Mouse (Mus musculus) testis, adult 2 months (tissue): ENCODE data around the gene Cadps. TPM values are rescaled to one million over a fixed set of nuclear protein-coding genes. Genes with fewer than 3 reads are reported as not detected.

Experiments used
- H3K27ac ChIP-seq: fragments of 200-500 bp; 2 replicates; pipeline ENCODE4 v1.5.1; 2012; ENCODE audit warnings: low read depth, low read length; ENCODE audit not compliant: control insufficient read depth, insufficient read depth
- H3K27me3 ChIP-seq: fragments of 200-500 bp; 2 replicates; pipeline ENCODE4 v1.6.1; 2012; ENCODE audit warnings: mild to moderate bottlenecking, low read length, moderate library complexity; ENCODE audit not compliant: control insufficient read depth, insufficient read depth
- H3K36me3 ChIP-seq: fragments of 200-500 bp; 2 replicates; pipeline ENCODE4 v1.6.1; 2012; ENCODE audit warnings: mild to moderate bottlenecking, low read length; ENCODE audit not compliant: control insufficient read depth, insufficient read depth
- H3K4me1 ChIP-seq: fragments of 200-500 bp; 2 replicates; pipeline ENCODE4 v1.6.1; 2012; ENCODE audit warnings: low read length; ENCODE audit not compliant: control insufficient read depth, insufficient read depth
- H3K4me3 ChIP-seq: fragments of 200-500 bp; 2 replicates; pipeline ENCODE4 v1.5.1; 2012; ENCODE audit warnings: low read depth, mild to moderate bottlenecking, low read length, moderate library complexity, mixed read lengths; ENCODE audit not compliant: control insufficient read depth
- CTCF ChIP-seq: fragments of 200-500 bp; IDR thresholded peaks from 2 replicates; pipeline ENCODE4 v1.5.1; 2012; ENCODE audit warnings: low read depth, mild to moderate bottlenecking, inconsistent platforms, low read length, moderate library complexity; ENCODE audit not compliant: control insufficient read depth, insufficient read depth, insufficient replicate concordance
- POLR2A ChIP-seq: fragments of 200-500 bp; IDR thresholded peaks from 2 replicates; pipeline ENCODE4 v1.6.1; 2012; ENCODE audit warnings: low read depth, mild to moderate bottlenecking, inconsistent platforms, low read length, moderate library complexity; ENCODE audit not compliant: control insufficient read depth
- polyA plus RNA-seq: library from polyadenylated mRNA; depleted of rRNA; stranded (reverse); fragments of >200 nt; gene quantifications from 2 replicates; pipeline ENCODE4 v1.2.3, GENCODE M21; 2012

The Cadps gene
- polyA plus RNA-seq, 1 experiment, result 1.5 TPM

DNA sequence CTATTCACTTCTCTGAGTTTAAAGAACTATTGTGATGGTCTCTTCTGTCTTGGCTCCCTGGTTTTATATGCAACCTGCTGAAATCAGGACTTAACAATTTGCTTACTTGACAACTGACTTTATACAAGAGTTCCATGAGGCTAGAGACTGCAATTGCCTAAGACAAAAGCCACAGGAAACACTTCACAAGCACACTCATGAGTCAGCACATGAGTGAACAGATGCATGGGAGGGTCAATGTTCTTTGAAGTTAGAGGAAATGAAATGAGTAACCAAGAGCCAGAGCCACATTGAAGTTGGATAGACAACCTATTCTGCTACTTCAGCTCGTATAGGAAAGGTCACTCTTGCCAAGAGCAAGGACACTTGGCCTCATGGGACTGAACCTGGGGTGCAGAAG, 71.1 kb downstream of the Cadps start:
- TF ChIP-seq POLR2A (no peak), CTCF (no peak)
- Histone ChIP-seq H3K36me3 (no peaks in the 10 kb centered on the region), H3K27me3 (no peaks in the 10 kb centered on the region), H3K27ac (no peak overlapping the region), H3K4me3 (no peak overlapping the region), H3K4me1 (no peaks in the 10 kb centered on the region)

DNA sequence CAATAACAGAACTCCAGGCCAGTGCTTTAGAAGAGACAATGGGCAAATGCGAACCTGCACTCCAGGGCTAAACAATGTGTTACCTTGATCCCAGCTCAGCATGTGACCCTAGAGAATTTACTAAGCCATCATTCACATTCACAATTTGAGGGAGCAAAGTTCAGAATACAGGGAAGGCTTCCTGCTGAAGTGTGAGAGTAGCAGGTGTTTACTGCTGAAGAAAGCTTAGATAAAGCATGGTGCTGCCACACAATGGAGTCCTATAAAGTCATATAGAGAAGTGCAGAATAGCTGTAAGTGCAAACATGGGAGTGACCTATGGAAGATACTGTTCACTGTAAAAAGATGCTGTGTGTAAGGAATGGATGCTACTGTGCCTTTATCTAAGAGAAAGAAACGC, 91.9 kb downstream of the Cadps start:
- TF ChIP-seq POLR2A (no peak), CTCF (no peak)
- Histone ChIP-seq H3K4me3 (no peak overlapping the region), H3K27me3 (no peaks in the 10 kb centered on the region), H3K27ac (no peak overlapping the region), H3K4me1 (no peaks in the 10 kb centered on the region), H3K36me3 (no peaks in the 10 kb centered on the region)

DNA sequence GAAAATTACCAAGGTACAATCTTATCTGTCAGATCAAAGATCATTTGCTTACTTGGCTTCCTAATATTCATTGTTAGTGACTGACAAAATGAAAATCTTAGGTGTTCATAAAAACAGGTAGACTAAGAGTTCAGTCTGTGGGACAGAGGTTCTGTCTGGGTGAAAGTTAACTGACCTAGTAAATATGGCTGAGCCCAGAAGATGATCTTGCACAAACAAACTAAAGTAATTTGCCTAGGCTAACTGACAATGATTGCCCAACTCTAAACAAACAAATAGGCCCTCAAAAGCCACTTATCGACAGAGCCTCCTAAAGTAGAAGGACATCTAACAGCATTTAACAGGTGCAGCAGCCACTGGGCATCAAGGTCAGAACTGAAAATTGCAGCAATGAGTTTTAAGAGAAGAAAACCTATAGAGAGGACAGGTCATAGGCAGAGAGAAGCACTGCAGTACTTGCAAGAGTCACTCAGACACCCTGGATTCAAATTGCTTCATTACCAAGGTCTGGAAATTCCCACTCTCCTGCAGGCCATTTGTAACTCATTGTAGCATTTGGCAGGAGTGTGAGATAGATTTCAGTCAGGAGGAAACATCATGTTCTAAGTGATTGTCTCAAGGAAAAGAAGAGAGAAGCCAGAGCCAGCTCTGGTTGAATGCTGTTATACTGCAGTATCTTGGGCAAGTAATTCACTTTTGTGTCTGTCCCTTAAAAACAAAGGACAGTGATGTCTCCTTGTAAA, 100.3 kb downstream of the Cadps start:
- TF ChIP-seq POLR2A (no peak), CTCF (no peak)
- peak overlapping the region; percentile 50; the same call in 1 of the 2 replicates for H3K27ac ChIP-seq
- no peaks in the 10 kb centered on the region for H3K4me1 ChIP-seq
- no peak overlapping the region for H3K4me3 ChIP-seq
- no peaks in the 10 kb centered on the region for H3K27me3 ChIP-seq
- no peaks in the 10 kb centered on the region for H3K36me3 ChIP-seq

DNA sequence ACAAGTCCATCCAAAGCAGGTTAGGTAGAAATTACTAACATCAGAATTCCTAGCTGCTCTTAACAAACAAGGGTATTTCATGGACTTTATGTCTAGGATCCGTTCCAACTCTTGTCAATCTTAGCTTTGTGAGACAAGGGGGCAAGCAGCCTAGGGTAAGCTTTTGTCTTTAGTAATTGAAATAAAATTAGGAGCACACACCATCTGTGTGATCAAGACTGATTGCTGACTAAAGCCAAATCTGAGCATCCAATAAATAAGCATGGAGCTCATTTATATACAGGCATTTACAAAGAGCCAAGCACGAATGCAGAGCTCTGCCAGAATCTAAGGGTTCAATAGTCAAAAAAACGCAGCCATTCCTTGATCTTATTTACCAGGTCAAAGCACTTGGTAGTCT, 104.1 kb downstream of the Cadps start:
- no peak overlapping the region for H3K27ac ChIP-seq
- no peak for TF ChIP-seq POLR2A
- no peak for TF ChIP-seq CTCF
- no peaks in the 10 kb centered on the region for H3K4me1 ChIP-seq
- H3K4me3 ChIP-seq, result no peak overlapping the region
- no peaks in the 10 kb centered on the region for H3K27me3 ChIP-seq
- H3K36me3 ChIP-seq, result no peaks in the 10 kb centered on the region

DNA sequence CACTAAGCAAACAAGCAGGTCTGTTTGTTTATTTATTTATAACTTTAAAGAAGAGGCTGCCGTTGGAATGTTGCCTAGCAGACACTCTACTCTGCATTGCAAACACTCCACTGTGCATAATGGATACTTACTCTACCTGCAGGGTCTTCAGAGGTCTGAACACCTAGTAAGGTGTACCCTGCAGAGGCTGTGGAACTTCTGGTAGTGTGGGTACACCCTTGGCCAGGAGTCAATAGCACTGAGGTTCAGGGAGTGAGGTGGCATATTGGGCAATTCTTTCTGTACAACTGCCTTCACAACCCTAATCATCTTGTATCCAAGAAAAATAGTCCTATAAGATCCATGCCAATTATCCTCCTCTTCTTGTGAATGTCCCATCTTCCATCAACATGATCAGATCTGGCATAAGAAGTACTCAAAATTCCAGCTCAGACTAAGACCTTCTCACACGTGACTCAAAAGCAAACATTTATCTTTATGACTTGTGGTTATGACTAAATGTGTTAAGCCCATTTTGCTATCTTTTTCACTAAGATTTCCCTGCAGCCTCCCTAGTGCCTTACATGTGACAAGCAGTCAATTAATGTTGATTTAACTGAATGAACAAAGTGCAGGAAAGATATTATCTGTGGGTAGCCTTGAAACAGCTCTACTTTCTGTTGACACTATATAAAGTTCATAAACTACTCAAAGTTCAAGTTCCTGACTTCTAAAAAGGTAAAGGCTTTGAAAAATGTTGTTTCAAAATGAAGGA, 106.8 kb downstream of the Cadps start:
- no peaks in the 10 kb centered on the region for H3K4me1 ChIP-seq
- TF ChIP-seq CTCF (no peak), POLR2A (no peak)

DNA sequence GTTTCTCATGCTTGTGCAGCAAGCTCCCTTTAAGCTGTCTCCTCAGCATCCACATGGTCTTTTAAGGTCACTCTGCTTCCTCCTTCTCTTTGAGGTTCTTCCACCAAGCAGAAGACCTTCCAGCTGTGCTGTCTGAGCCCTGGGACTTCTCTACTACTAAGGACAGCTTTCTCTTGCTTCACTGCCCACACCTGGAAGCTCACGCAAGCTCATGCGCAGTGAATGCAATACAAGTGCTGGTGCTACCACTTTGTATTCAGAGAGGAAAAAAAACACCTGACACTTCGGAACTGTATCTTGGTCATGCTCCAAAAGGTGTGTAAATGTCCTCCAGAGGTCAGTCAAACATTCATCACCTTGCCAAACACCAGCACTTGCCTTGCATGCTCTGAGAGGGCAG, 115.5 kb downstream of the Cadps start:
- TF ChIP-seq CTCF (no peak), POLR2A (no peak)
- no peaks in the 10 kb centered on the region for H3K36me3 ChIP-seq
- H3K27me3 ChIP-seq, result no peaks in the 10 kb centered on the region
- H3K4me3 ChIP-seq, result no peak overlapping the region
- no peaks in the 10 kb centered on the region for H3K4me1 ChIP-seq
- H3K27ac ChIP-seq, result no peak overlapping the region

More for the DNA sequence above, 106.8 kb downstream of the Cadps start:
- H3K4me3 ChIP-seq, result no peak overlapping the region
- H3K27me3 ChIP-seq, result no peaks in the 10 kb centered on the region
- no peaks in the 10 kb centered on the region for H3K36me3 ChIP-seq
- no peak overlapping the region for H3K27ac ChIP-seq

DNA sequence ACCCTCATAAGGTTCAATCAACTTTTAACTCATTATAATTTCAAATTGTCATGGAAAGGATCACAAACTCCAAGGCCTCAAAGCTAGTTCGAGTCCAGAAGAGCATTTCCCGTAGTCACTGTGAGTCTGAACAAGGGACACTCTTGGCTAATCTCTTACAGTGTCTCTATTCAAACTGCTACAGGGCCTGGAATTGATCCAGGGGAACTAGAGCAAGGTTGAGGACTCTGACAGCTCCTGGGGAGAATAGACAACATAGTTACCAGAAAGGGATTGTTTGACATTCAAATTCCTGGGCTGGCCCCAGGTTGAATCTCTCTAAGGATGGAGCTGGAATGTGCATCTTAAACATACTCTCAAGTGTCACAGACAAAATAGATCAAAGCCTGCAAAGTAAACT, 118.4 kb downstream of the Cadps start:
- Histone ChIP-seq H3K27ac (no peak overlapping the region), H3K4me3 (no peak overlapping the region), H3K36me3 (no peaks in the 10 kb centered on the region), H3K27me3 (no peaks in the 10 kb centered on the region), H3K4me1 (no peaks in the 10 kb centered on the region)
- TF ChIP-seq POLR2A (no peak), CTCF (no peak)
